Mouse (Mus musculus): Measurements from ENCODE around the gene Gm597. TPM values are rescaled to one million over a fixed set of nuclear protein-coding genes. Genes with fewer than 3 reads are reported as not detected.

Gm597 gene
- not detected for polyA plus RNA-seq (2017; shearing (Covaris generic))

- no peak for ATAC-seq
Observed at GRCm38 (mm10) chr1:28780152-28780551, at the start of gene Gm597. Gene Gm597, minus strand, starts transcription at chr1:28780252.

- no peak for ATAC-seq
Observed at GRCm38 (mm10) chr1:28807689-28808088, 27.6 kb upstream of the Gm597 start.

GRCm38 (mm10) chr1:28806618-28807017, 26.6 kb upstream of the Gm597 start:
- no peak for ATAC-seq

GRCm38 (mm10) chr1:28800881-28801280, 20.8 kb upstream of the Gm597 start:
- no peak for ATAC-seq
